Mouse (Mus musculus) stomach, postnatal 0 days (tissue): ENCODE measurements at regions not wholly inside any gene's neighbourhood (a gene's known extent, or its start where the extent isn't known, plus 50 kb on each side); places are given as distances from the start of the nearest gene placed in this dataset.

ENCODE experiments used
- ATAC-seq: fragments of 200-750 bp; cut with Nextera tagmentation; 2 replicates; pipeline ENCODE4 v1.8.0; 2017; ENCODE audit not compliant: low FRiP score, low TSS enrichment
- DNase-seq: peaks from one replicate; pipeline ENCODE4 v3.0.0-alpha.2; 2016; ENCODE audit warnings: low spot score
- H3K27ac ChIP-seq: fragments of 300-500 bp; sonication (generic); replicated peaks from 2 replicates; pipeline ENCODE4 v1.5.1; 2014; ENCODE audit warnings: mild to moderate bottlenecking, control low read depth
- H3K27me3 ChIP-seq: fragments of 300-500 bp; sonication (generic); 2 replicates; pipeline ENCODE4 v1.6.1; 2014; ENCODE audit warnings: low read length; ENCODE audit not compliant: control insufficient read depth, insufficient read depth
- H3K36me3 ChIP-seq: fragments of 300-500 bp; sonication (generic); 2 replicates; pipeline ENCODE4 v1.6.1; 2014; ENCODE audit warnings: low read length, mixed read lengths; ENCODE audit not compliant: control insufficient read depth, insufficient read depth
- H3K4me1 ChIP-seq: fragments of 300-500 bp; sonication (generic); replicated peaks from 2 replicates; pipeline ENCODE4 v1.6.1; 2014; ENCODE audit warnings: antibody characterized with exemption; ENCODE audit not compliant: control insufficient read depth, insufficient read depth
- H3K4me2 ChIP-seq: fragments of 300-500 bp; sonication (generic); replicated peaks from 2 replicates; pipeline ENCODE4 v1.6.1; 2014; ENCODE audit warnings: low read depth, mild to moderate bottlenecking, control low read depth, moderate library complexity
- H3K4me3 ChIP-seq: fragments of 300-500 bp; sonication (generic); 2 replicates; pipeline ENCODE4 v1.5.1; 2014; ENCODE audit warnings: low read depth, low read length, control low read depth
- H3K9ac ChIP-seq: fragments of 300-500 bp; sonication (generic); 2 replicates; pipeline ENCODE4 v1.6.1; 2014; ENCODE audit warnings: mild to moderate bottlenecking, low read length, control low read depth, mixed read lengths
- H3K9me3 ChIP-seq: fragments of 300-500 bp; sonication (generic); 2 replicates; pipeline ENCODE4 v1.6.1; 2016; ENCODE audit warnings: low read length; ENCODE audit not compliant: control insufficient read depth
- CTCF ChIP-seq: IDR thresholded peaks from 2 replicates; pipeline ENCODE4 v1.5.1; 2016; ENCODE audit warnings: antibody characterized with exemption, low read depth, mild to moderate bottlenecking, moderate library complexity
- EP300 ChIP-seq: optimal IDR thresholded peaks from 2 replicates; pipeline ENCODE3; 2016; ENCODE audit warnings: antibody characterized with exemption
- WGBS: fragments of 180-500 bp; shearing (Covaris S2); extraction: QIAGEN DNeasy Blood & Tissue Kit; methylation state at CpG from one replicate; pipeline ENCODE4 v1.1.7; 2014; 5-methylcytosine and 5-hydroxymethylcytosine counted together

DNA sequence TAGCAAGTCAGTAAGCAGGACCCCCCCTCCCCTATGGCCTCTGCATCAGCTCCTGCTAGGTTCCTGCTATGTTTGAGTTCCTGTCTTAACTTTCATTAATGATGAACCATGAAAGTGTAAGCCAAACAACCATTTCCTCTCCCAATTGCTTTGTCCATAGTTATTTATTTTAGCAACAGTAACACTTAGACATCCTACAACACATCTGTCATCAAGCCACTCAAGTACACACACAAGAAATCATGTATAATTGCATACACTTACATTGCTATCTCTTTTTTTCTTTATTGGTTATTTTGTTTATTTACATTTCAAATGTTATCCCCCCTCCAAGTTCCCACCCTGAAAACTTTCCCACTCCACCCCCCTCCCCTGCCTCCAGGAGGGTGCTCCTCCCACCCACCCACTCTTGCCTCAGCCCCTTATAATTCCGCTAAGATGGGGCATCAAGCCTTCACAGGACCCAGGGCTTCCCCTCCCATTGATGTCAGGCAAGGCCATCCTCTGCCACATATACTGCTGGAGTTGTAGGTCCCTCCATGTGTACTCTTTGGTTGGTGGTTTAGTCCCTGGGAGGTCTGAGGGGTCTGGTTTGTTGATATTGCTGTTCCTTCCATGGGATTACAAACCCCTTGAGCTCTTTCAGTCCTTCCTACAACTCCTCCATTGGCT, 310.9 kb upstream of the Ccnh start:
- Histone ChIP-seq H3K9me3 (no peaks in the 10 kb centered on the region), H3K9ac (no peak overlapping the region), H3K4me1 (no peaks in the 10 kb centered on the region), H3K27ac (no peak overlapping the region), H3K4me2 (no peak overlapping the region), H3K4me3 (no peak overlapping the region), H3K36me3 (no peaks in the 10 kb centered on the region), H3K27me3 (no peaks in the 10 kb centered on the region)
- TF ChIP-seq CTCF (no peak), EP300 (no peak)
- WGBS: 68% methylated on average over 1 of the region's 1 CpGs
- ATAC-seq: no peak
- DNase-seq: no peak

DNA sequence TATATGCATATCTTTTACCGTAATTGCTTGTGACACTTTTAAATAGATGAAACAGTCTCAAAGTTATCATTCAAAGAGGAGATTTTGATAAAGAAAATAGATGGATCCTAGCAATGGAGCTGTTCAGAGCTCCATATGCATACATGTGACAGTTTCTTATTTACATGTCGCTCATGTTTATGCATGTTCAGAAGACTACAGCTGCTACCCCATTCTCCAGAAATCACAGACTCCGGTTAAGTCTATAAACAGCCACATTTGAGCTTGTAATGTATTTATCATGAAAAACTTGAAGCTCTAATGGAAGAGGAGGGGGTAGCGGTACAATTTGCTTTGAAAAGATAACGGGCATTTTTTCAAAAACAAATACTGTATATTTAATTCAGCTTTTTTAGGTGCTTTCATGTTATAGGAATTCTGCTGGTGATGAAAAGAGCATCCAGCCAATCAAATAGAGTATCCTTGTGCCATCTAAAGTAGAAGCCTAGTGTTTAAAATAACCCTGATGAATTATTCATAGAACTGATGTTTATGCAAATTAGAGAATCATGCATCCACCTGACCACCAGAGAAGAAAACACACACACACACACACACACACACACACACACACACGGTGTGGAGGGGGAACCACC, 283.7 kb upstream of the Ccnh start:
- H3K36me3 ChIP-seq: no peaks in the 10 kb centered on the region
- no peak overlapping the region for H3K4me2 ChIP-seq
- H3K9me3 ChIP-seq: no peaks in the 10 kb centered on the region
- H3K4me1 ChIP-seq: no peaks in the 10 kb centered on the region
- H3K27me3 ChIP-seq: no peaks in the 10 kb centered on the region
- ATAC-seq (no peak), DNase-seq (no peak)
- no peak for TF ChIP-seq EP300
- TF ChIP-seq CTCF: no peak
- H3K9ac ChIP-seq: no peak overlapping the region
- no peak overlapping the region for H3K27ac ChIP-seq
- H3K4me3 ChIP-seq: no peak overlapping the region
- 68% methylated on average over 6 of the region's 6 CpGs for WGBS

DNA sequence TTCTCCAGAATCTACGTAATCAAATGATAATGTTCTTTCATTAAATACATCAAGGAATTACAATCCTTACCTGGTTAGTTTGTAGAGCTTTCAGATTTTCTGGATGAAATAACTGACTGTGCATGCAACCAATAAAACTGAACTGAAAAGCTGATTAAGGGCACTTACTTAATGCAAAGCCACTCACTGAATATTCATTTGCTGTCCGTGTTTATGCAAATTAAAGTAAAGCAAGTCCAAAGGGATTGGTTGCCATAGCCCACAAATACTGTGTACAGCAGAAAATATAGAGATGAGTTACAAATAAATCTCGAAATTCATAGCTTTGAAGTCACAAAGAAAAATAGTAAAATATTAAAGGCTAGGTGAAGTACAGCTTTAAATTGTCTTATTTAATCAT, 283.2 kb upstream of the Ccnh start:
- H3K36me3 ChIP-seq: no peaks in the 10 kb centered on the region
- 59% methylated on average over 3 of the region's 3 CpGs for WGBS
- no peaks in the 10 kb centered on the region for H3K27me3 ChIP-seq
- no peak overlapping the region for H3K4me3 ChIP-seq
- no peak overlapping the region for H3K4me2 ChIP-seq
- H3K27ac ChIP-seq: no peak overlapping the region
- no peak for DNase-seq
- no peak overlapping the region for H3K9ac ChIP-seq
- no peak for ATAC-seq
- H3K4me1 ChIP-seq: no peaks in the 10 kb centered on the region
- no peaks in the 10 kb centered on the region for H3K9me3 ChIP-seq
- TF ChIP-seq EP300: no peak
- TF ChIP-seq CTCF: no peak

DNA sequence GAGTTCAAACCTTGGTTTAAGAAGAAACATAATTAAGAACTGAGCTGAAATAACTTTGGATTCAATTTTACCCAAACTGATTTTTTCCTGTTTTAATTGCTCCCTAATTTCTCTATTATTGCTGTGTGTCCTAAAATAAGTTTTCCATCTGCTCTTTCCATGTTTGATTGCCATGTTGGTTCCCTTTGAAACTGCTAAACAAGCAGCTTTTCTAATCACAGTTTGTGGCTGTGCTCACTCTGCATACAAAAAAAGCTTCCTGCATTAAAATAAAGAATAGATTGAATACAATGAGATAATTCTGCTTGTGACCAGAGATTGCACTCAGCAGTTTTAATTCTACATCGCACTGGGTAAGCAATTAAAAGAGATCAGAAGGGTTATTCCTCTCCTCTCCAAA, 257.9 kb upstream of the Ccnh start:
- no peaks in the 10 kb centered on the region for H3K27me3 ChIP-seq
- WGBS: 75% methylated on average over 1 of the region's 1 CpGs
- H3K4me2 ChIP-seq: no peak overlapping the region
- DNase-seq (no peak), ATAC-seq (no peak)
- no peak overlapping the region for H3K4me3 ChIP-seq
- no peaks in the 10 kb centered on the region for H3K36me3 ChIP-seq
- H3K27ac ChIP-seq: no peak overlapping the region
- H3K9ac ChIP-seq: no peak overlapping the region
- no peaks in the 10 kb centered on the region for H3K4me1 ChIP-seq
- no peak for TF ChIP-seq EP300
- no peak for TF ChIP-seq CTCF
- H3K9me3 ChIP-seq: no peaks in the 10 kb centered on the region

DNA sequence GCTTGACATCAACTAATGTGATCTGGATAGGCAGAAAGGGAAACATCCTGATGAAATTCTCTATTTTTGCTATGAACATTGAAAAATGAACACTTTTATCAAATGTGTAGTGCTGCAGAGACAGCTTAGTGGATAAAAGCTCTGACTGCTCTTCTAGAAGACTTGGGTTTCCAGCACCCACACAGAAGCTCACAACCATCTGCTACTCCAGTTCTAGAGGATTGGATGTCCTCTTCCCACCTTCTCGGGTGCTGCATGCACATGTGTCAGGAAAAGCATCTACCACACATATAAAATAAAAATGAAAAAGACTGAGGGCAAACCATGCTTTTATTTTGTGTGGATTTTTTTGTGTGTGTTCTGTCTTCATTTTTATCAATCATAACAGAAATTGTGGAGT, 253.6 kb upstream of the Ccnh start:
- H3K9ac ChIP-seq: no peak overlapping the region
- ATAC-seq (no peak), DNase-seq (no peak)
- H3K27me3 ChIP-seq: no peaks in the 10 kb centered on the region
- no peak overlapping the region for H3K27ac ChIP-seq
- H3K9me3 ChIP-seq: no peaks in the 10 kb centered on the region
- H3K4me1 ChIP-seq: no peaks in the 10 kb centered on the region
- 69% methylated on average over 1 of the region's 1 CpGs for WGBS
- no peak overlapping the region for H3K4me2 ChIP-seq
- TF ChIP-seq EP300 (no peak), CTCF (no peak)
- no peak overlapping the region for H3K4me3 ChIP-seq
- H3K36me3 ChIP-seq: no peaks in the 10 kb centered on the region

DNA sequence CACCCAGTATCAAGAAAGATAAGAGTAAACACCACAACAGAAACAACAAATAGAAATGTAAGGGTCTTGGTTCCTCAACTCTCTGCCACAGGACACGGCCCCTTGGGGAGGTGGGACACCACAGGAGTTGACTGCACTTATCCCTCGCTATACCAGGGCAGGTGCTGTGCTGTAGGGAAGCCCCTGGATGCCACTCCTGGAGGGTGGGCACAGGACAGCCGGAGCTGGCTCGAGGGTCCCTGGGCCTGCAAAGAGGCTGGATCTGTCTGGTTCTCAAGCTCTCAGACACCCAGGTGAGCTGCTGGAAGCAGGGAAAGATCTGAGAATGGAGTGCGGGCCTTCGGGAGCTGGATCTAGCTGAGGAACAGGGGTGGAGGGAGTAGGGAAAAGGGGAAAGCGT, 249.5 kb upstream of the Ccnh start:
- no peak for TF ChIP-seq CTCF
- TF ChIP-seq EP300: no peak
- no peak for DNase-seq
- WGBS: 83% methylated on average over 7 of the region's 7 CpGs

More for the DNA sequence above, 249.5 kb upstream of the Ccnh start:
- H3K4me3 ChIP-seq: no peak overlapping the region
- H3K27ac ChIP-seq: no peak overlapping the region
- H3K36me3 ChIP-seq: no peaks in the 10 kb centered on the region
- H3K4me2 ChIP-seq: no peak overlapping the region
- H3K9me3 ChIP-seq: no peaks in the 10 kb centered on the region
- ATAC-seq: no peak
- no peaks in the 10 kb centered on the region for H3K27me3 ChIP-seq
- H3K4me1 ChIP-seq: no peaks in the 10 kb centered on the region
- H3K9ac ChIP-seq: no peak overlapping the region
